Mouse (Mus musculus) ovary, adult 18-20 months (tissue): ENCODE measurements at regions not wholly inside any gene's neighbourhood (a gene's known extent, or its start where the extent isn't known, plus 50 kb on each side); places are given as distances from the start of the nearest gene placed in this dataset.
A peak's percentile ranks its signal among the peaks of the same experiment; 100 is the strongest.

Experiments used
- DNase-seq: peaks from one replicate; pipeline ENCODE4 v3.0.0; 2022; ENCODE audit warnings: low spot score, mixed read lengths

DNA sequence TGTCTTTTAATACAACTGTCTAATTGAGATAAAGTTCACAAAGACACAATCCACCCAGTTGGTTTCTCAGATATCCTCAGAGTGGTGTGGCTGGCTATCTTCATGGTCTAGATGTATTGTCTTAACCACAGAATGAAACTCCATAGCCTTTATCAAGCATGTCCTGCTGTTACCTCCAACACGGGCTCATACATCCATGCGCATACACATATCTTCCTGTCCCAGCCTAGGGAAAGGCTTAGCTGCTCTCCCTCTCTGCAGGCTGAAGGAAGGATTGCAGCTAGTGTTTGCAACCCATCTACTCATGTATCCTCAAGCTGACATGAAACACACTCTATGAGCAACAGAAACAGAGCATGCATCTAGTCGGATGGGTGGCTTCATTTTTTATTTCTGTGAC, 517.2 kb upstream of the Mgmt start:
- DNase-seq = no peak

DNA sequence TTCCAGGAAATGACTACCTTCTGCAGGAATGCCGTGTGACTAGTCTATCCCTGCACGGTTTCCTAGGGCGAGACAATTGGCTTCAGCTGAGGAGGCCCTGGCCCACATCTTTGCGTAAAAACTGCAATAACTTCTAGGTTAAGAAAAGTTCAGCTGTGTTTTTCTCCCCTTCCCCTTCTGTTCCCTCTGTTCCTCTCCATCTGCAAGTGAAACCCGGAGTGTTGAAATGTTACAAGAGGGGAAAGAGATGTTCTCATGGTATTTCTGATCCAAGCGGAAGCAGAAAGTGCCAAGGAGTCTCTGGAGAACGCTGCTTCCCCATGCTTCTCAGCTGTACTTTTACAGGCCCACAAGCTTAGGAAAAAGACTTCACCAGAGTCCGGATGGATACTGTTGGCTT, 516.7 kb upstream of the Mgmt start:
- DNase-seq = no peak

DNA sequence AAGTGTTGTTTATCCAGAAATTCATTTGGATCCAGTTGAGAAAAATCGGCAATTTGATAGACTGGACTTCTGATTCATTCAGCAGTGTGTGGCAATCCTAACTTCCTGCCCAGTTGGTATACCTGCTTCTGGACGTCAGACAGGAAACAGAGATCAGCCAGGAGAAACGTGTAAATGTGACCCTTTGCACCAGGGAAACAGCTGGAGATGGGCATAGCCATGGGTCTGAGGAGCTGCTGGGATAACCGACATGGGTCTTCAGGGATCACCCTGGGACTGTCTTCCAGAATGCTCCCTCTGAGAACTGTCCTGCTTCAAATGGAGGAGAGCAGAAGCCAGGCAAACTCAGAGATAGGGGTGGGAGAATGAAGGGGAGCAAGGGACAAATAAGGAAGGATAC, 516.1 kb upstream of the Mgmt start:
- DNase-seq = no peak

DNA sequence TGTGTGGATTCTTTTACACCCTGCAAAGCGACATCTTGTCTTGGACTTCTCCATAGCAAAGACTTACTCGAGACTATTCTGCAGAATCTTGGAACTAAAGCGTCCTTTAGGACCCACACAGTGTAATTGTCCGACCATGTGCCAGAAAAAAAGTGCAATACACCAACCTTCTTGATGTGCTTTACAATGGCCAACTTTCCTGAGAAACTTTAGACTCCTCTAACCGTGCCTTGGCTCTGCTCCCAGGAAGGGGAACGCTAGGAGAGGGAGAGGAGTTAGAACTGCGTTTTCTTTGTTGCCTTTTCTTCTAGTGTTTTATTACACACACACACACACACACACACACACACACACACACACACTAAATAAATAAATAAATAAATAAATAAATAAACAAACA, 515.1 kb upstream of the Mgmt start:
- no peak for DNase-seq

DNA sequence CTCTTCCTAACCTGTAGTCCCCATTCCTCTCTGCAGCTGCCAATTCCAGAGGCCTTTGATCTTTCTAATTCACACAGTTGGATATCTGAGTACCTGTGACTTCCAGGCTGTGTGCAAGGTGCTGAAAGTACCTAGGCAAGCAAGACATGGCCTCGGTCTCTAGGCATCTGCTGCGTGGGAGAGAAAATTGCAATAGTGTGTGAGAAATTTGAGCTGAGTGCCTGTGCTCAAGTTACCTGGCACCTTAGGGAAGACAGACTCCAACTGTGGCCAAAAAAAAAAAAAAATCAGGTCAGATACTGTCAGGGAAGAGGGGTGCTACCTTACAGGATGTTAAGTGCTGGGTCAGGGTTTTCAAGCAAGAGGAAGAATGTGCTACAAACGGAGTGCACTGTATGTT, 514.7 kb upstream of the Mgmt start:
- DNase-seq = no peak

DNA sequence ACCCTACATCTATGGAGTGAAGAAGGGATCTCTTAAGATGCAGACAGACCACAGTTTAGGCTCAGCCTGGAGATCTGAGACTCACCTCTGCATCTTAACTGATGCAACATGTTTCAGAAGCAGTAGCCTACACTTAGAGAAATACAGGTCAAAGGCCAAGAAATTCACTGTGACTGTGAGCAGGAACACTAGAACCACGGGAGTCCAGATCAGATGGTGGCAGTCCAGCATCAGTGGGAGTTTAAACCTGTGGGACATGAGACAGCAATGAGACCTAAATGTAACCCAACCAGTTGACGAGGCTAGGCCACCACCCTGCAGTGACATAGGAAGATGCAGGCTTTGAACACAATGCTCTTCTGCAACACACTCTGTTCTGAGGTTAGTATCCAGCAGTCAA, 511.1 kb upstream of the Mgmt start:
- DNase-seq = no peak

DNA sequence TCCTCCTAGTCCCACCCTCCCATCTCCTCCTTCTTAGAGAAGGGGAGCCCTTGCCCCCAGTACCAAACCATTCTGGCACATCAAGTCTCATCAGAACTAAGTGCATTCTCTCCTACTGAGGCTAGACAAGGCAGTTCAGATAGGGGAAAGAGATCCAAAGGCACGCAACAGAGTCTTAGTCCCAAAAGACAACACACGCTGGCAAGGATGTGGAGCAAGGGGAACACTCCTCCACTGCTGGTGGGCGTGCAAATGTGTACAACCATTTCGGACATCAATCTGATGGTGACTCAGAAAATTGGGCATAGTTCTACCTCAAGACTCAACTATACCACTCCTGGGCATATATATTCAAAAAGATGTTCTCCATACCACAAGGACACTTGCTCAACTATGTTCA, 506.7 kb upstream of the Mgmt start:
- no peak for DNase-seq

DNA sequence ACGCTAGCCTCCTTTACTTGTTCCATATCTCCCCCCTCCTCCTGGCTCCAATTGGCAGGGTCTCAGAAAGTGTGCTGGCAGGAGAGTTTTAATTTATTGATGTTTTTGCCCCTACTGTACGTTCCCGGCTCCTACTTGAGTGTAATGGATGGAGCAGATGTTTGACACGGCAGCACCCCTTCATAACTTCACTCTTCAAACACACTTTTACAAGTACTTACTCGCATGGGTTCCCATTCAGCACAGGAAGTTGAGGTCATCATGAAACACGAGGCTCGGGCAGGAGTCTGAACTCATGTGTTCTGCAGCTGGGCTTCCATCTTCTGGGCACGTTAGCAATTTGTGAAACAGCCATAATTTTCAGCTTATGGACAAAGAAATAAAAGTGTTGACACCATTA, 504.3 kb upstream of the Mgmt start:
- no peak for DNase-seq

DNA sequence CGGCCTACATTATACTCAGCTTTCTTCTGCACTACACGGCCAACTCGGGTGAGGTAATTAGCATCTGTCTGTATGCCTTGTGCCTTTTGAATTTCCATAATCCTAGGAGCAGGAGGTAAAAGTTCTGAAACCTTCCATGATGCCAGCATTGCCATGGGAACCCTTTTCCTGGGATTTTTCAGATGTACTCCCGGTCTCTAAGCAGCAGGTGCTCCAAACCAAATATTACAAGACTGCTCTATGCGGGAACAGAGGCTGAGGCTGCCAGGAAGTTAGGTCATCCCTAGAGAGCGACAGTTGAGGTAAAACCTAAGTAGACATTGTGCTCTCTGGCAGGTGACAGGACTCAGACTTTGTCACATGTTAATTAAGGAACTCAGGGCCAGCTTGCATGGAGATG, 501.0 kb upstream of the Mgmt start:
- no peak for DNase-seq

DNA sequence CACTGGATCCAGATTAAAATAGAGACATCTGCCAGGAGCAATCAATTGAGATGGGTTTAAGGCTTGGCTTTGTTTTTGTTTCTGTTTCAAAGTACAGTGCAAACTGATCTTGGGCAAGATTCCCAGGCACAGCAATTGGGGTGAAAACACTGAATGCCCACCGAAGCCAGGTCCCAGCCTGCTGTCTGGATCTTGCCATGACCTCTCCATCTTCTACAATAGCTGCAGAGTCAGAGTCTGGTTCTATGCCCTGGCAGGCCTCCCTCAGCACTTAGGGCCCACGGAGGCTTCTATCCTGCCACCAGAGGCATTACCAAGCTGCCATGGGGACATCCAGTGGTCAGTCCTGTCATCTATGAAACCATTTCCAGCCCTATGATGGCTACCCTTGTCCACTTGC, 498.6 kb upstream of the Mgmt start:
- no peak for DNase-seq

DNA sequence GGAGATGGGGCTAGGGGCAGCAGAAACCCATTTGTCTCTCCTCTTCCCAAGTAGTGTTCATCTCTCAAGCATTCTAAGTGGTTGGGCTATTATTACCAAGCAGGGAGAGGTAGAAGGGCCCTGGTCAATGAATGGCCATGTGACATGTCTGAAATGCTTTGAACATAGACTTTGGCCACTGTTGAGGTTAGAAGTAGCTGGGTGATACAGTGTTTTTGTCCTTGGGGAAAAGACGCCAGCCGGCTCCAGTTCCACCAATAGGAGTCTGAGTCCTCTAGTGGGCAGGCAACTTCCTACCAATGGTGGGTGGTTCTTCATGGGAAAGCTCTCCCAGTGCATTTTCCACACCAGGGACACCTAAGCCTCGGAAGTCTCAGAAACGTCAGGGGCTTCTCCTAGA, 497.3 kb upstream of the Mgmt start:
- DNase-seq = no peak

DNA sequence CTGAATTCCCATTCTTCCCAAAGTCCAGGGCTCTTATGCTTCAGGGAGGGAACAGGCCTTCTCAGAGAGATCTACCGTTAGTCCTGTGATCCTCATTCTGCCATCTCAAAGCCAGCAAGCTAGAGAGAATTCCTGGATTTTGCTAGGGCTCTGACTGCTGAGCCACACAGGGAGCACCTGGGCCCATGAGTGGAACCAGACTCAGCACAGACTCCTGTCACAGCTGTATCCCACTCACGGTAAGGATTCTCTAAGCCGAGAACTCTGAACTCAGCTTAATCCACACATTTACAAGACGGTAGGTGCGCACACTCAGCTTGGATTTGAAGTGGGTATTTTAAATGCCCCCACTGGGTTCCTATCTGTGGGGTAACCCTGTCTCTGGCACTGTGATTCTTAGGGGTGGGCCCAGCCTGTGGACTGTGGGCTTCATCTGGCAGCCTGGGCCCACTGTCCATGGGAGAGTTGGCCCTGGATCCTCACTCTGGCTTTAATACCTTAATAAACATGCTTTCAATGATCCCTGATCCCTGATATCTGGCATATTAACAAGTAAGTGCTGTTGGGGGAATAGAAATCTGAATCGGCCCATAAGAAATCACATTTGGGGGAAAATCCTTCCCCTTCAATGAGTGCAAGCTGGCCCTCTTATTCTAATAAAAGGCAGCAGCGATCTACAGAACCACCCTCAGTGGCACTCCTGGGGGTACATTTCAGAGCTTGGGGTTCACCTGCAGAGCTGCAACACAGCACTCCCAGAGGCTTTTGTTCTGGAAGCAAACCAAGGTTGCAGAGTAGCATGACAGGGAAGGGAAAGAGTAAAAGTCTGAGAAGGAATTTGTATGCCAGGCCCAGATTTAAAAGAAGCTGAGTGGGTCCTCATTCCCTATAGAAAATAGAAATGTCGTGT, 491.5 kb upstream of the Mgmt start:
- DNase-seq = no peak

DNA sequence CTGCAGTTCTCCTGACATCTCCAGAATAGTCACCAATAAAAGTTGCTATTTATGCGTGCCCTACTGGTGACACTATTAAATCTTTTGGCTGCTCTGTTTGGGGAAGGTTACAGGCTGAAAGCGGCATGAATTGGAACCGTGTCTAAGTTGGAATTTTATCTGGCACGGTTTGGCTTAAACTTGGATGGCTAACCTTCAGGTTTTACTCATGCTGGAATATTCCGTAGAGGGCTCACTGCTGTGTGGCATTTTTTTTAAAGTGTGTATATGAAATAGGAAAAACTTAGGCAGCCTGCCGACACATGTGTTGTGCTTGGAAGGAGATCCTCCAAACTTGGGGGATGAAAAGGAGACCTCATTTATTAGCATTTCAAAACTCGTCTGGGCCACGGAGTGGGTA, 489.0 kb upstream of the Mgmt start:
- DNase-seq = no peak

DNA sequence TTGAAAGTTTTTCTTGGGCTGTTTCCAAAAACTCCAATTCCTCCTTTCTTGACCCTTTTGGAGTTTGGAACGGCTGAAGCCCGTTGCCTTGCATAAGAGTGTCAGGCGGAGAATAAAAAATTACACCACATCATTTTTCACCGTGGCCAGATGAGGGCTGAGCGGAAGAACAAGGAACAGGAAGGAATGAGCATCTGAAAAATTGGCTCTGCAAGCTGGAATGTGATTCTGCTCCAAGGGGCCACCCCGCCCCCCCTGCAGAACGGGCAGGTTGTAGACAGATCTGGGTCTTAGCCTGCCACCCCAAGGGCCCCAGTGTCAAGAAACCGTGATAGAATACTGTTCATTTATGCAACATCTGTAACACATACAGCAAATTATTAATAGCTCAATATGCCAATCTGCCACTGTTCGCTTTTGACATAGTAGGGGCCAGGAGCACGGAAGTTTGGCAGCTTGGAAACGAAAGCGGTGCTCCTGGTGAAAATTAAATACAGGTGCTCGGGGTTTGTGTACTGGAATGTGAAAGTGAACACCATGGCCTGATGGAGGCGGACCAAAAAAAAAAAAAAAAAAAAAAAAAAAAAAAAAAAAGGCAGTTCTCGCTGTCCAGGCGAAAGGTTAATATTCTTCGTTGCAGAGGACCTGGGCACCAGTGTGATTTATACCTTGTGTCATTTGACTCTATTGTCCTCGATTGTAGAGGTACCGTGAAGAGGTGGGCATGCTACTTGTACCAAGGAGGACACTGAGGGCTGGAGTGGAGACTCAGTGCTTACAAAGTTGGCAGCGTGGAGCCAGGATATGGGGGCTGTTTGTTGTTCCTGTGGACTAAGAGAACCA, 487.9 kb upstream of the Mgmt start:
- no peak for DNase-seq

DNA sequence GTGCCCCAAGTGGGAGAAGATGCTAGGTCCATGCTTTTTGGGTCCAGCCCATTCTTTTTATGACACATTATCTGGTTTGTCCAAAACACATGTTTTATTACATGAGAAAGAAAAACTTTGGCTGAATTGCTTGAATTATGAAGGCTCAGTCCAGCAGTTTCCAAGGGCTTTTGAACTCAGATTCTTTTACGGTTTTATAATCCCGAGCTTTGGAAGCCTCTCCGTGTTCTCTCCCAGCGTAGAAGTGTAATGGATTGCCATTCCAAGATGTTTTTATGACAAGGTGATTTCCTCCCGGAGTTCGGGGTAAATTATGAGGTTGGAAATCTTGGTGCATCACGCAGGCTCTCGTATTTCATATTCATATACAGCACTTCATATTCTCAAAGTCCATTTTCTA, 479.6 kb upstream of the Mgmt start:
- no peak for DNase-seq

DNA sequence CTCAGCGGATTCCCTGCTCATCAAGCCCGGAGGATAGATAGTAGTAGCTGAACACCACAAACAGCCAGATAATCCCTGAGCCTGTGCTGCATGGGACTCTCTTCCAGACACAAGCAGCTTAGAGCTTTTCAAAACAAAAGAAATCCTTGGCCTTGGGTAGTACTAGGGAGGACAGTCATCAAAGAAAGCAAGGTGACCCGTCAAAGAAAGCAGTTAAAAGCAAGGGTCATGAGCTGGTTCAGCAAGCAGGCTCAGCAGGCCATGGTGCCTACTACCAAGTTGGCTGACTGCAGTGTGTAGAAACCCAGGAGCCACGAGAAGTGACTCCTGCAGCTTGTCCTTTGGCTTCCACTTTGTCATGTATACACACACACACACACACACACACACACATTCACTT, 477.1 kb upstream of the Mgmt start:
- peak; percentile 41 for DNase-seq

DNA sequence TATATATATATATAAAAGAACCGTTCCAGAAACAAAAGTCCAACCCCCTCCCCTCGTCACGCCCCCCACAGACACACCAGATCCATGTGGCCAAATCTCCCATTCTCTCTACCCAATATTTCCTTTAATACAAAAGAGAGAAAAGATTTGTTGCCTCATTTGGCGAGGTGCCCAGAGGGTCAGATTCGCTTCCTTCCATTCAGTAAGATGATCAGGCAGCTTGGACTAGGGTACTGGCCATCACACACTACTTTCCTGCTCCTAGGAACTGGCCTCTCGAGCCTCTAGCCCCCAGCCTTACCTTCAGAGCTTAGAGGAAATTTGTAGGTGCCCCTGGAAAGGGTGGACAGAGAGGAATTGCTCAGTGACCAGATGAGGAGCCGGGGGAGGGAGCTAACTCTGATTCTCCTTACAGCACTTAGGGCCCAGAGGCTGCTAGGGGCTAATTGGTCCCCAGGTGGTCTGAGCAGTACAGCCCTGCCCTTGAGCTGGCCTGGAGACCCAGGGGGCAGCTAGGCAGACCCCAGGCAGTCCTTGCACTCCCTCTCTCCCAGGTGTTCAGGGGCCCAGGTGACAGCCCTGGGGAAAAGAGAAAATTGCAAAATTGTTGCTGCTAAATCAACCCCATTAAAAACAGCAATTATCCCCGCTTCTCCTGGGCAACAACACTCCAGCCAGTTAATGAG, 470.4 kb upstream of the Mgmt start:
- no peak for DNase-seq

DNA sequence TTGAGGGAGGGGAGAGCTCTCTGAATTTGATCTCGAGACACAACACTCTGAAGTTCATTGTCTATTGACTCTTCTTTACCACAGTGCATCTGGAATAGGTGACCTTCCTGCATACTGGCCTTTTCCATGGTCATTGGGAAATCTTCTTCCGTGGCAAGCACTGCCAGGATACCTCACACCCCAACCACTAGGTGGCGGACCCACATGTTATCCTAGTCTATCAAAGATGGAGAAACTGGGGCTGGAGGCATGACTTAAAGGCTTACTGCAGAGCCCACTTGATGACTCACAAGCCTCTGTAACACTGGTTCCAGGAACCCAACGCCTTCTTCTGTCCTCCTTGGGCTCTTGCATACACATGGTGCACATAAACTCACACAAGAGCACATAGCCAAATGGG, 467.2 kb upstream of the Mgmt start:
- no peak for DNase-seq

DNA sequence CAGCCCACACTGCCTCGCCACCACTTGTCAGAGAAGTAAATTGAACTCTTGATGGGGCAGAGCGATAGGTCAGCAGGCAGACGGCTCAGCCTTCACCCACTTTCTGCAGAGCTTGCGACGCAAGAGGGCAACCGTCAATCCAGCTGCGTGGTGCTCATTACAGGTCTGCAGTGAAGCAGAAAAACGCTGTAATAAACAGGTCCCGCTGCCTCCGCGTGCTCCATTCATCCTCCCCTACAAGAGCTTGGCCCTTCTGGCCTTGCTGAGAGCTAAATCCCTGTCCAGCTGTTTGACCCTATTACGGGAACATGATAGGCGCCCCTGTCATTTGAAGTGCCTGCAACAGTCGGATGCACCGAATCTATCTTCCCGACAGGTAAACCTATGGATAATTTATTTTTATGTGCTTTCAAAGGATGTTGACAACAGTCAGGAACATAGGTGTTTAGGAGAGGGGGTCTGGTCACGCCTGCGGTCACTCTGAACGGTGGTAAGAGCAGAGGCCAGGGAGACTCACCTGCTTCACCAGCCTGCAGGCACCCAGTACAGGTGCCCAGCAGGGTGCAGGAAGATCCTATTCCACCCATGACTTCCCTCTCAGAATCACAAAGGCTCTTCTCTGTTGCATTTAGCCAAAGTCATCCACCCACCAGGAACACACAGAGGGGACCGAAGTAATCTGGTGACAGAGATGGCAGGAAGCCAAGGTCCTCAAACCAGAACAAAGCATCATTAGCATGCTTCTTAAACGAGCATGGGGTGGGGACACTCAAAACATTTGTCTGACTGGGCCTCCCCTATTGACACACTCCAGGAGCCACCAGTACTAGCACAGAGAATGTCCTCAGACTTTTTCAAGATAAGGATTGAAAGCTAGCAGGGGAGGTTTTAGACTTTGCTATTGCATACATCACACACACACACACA, 464.1 kb upstream of the Mgmt start:
- no peak for DNase-seq

DNA sequence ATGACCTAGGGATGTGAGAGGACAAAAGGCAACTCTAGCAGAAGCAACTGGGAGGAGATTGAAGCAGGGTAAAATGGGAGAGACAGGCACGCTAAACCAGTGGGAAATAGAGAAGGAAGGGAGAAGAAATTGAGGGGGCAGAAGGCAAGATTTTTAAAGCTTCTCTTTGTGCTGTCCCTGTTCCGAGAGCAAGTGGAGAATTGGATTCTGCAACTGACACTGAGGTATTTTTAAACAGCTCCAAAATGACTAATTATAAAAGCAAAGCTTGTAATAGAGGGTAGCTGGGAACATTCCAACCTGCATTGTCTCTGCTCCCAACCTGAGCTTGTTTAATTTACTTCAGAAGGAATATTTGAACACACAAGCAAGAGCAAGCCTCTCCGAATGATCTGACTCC, 460.7 kb upstream of the Mgmt start:
- no peak for DNase-seq

DNA sequence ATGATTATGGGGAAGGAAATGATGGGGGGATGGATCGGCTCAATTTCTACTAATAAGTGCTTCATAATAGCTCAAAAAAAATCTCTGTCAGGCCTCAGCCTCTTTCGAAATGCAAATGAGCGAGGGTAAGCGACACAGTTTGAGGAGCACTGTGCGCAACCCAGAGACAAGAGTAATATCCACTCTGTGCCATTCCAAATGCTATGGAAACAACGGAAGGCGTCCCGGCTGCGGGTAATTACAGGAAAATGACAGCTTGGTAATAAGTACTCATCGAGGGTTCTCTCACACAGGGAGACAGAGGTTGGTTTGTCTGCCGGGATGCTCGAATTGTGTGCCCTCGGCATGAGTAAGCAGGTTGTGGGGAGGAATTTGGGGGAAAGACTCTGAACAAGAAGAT, 459.9 kb upstream of the Mgmt start:
- no peak for DNase-seq

DNA sequence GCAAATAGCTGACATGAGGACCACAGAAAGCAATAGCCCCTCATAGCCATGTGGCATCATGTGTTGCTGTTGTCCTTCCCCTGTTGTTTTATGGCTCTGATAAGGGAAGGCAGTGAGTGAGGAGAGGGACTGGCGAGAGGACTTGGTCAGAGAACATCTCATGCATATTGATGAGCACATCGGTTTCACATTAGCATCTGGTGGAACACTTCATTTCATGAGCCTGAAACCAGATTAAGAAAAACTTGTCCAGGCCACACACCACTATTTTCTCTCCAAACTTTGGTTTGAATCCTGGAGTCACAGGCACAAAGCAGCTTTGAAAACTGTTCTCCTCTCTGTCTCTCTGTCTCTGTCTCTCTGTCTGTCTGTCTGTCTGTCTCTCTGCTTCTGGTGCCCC, 451.0 kb upstream of the Mgmt start:
- DNase-seq = no peak
